Mouse (Mus musculus): ENCODE results near the gene Nsun6. TPM values are rescaled to one million over a fixed set of nuclear protein-coding genes. Genes with fewer than 3 reads are reported as not detected.

Nsun6 gene
- 10 to 100 TPM; 37.6 to 40.2 TPM for total RNA-seq (2023)

GRCm38 (mm10) chr2:15054945-15055637 is at the start of gene Nsun6:
TSS of gene Nsun6 (minus strand) at chr2:15055069.

GRCm38 (mm10) chr2:15049117-15049873 is 5.6 kb downstream of the Nsun6 start, which contains the start of gene Arl5b:
TSS of gene Arl5b (plus strand) at chr2:15049395.

Other genes starting within 250 kb of the Nsun6 start
- 100 to 1,000 TPM; 102 to 103 TPM for gene Arl5b, start 5.7 kb downstream of the Nsun6 start, total RNA-seq (2023)

Measured in B cell, adult 67 days (primary cell).